Mouse (Mus musculus) midbrain, embryonic 15.5 days (tissue): Measurements from ENCODE around the gene Smug1. TPM values are rescaled to one million over a fixed set of nuclear protein-coding genes. Genes with fewer than 3 reads are reported as not detected.
A peak's percentile ranks its signal among the peaks of the same experiment; 100 is the strongest.

Experiments used
- ATAC-seq: fragments of 200-750 bp; cut with Nextera tagmentation; replicated peaks from 2 replicates; pipeline ENCODE4 v1.8.0; 2017; ENCODE audit warnings: moderate TSS enrichment
- H3K27ac ChIP-seq: fragments of 300-500 bp; sonication (generic); 2 replicates; pipeline ENCODE4 v1.5.1; 2015; ENCODE audit warnings: mild to moderate bottlenecking, inconsistent platforms
- H3K27me3 ChIP-seq: fragments of 300-500 bp; sonication (generic); replicated peaks from 2 replicates; pipeline ENCODE4 v1.6.1; 2015; ENCODE audit warnings: inconsistent platforms
- H3K36me3 ChIP-seq: fragments of 300-500 bp; sonication (generic); replicated peaks from 2 replicates; pipeline ENCODE4 v1.6.1; 2015; ENCODE audit warnings: inconsistent platforms
- H3K4me1 ChIP-seq: fragments of 300-500 bp; sonication (generic); 2 replicates; pipeline ENCODE4 v1.6.1; 2015; ENCODE audit warnings: inconsistent platforms
- H3K4me2 ChIP-seq: fragments of 300-500 bp; sonication (generic); 2 replicates; pipeline ENCODE4 v1.6.1; 2015; ENCODE audit warnings: inconsistent platforms, mild to moderate bottlenecking, moderate library complexity
- H3K4me3 ChIP-seq: fragments of 300-500 bp; sonication (generic); 2 replicates; pipeline ENCODE4 v1.5.1; 2015; ENCODE audit warnings: mild to moderate bottlenecking, inconsistent platforms
- H3K9ac ChIP-seq: fragments of 300-500 bp; sonication (generic); 2 replicates; pipeline ENCODE4 v1.6.1; 2015; ENCODE audit warnings: mild to moderate bottlenecking, inconsistent platforms
- H3K9me3 ChIP-seq: fragments of 300-500 bp; sonication (generic); 2 replicates; pipeline ENCODE4 v1.6.1; 2016; ENCODE audit warnings: inconsistent platforms
- WGBS: fragments of 180-500 bp; shearing (Covaris S2); methylation state at CpG from one replicate; pipeline ENCODE4 v1.1.7; 2015; ENCODE audit warnings: mixed read lengths; 5-methylcytosine and 5-hydroxymethylcytosine counted together
- polyA plus RNA-seq: library from polyadenylated mRNA; unstranded; fragments of >200 nt; fragmentation: Nextera tagmentation; extraction: Ambion mirVana; gene quantifications from 2 replicates; pipeline ENCODE4 v1.2.1, GENCODE M21; 2015

Gene Smug1
- polyA plus RNA-seq, 1 experiment from 2014 or later, result 24.2 TPM

- no peak overlapping the region for H3K27ac ChIP-seq
- WGBS, result 43% methylated on average over 2 of the region's 2 CpGs
- H3K36me3 ChIP-seq, result no peaks in the 10 kb centered on the region
Measured at GRCm38 (mm10) chr15:103112309-103112708, 54.6 kb downstream of the Smug1 start.

GRCm38 (mm10) chr15:103109940-103110339 is 57.0 kb downstream of the Smug1 start:
- no peak overlapping the region for H3K9ac ChIP-seq

More at GRCm38 (mm10) chr15:103112309-103112708, 54.6 kb downstream of the Smug1 start:
- Histone ChIP-seq H3K27me3 (peaks cover 29% of the 10 kb centered on the region), H3K9me3 (no peaks in the 10 kb centered on the region), H3K4me3 (no peak overlapping the region), H3K9ac (no peak overlapping the region), H3K4me2 (no peak overlapping the region), H3K4me1 (peaks cover 6% of the 10 kb centered on the region)
- no peak for ATAC-seq

GRCm38 (mm10) chr15:103108066-103108676 is 58.7 kb downstream of the Smug1 start:
- WGBS, result 53% methylated on average over 8 of the region's 8 CpGs
- no peaks in the 10 kb centered on the region for H3K9me3 ChIP-seq
- no peak overlapping the region for H3K4me2 ChIP-seq
- no peak overlapping the region for H3K9ac ChIP-seq
- H3K27ac ChIP-seq, result 0 out of 2 replicates have a peak overlapping the region, but pooled peaks have one; percentile 17
- no peak overlapping the region for H3K4me3 ChIP-seq
- peak; percentile 51; the same call in 1 of the 2 replicates for ATAC-seq
- no peaks in the 10 kb centered on the region for H3K36me3 ChIP-seq
- H3K4me1 ChIP-seq, result peaks cover 16% of the 10 kb centered on the region
- peaks cover 19% of the 10 kb centered on the region for H3K27me3 ChIP-seq

More at GRCm38 (mm10) chr15:103109940-103110339, 57.0 kb downstream of the Smug1 start:
- no peak overlapping the region for H3K27ac ChIP-seq
- ATAC-seq, result no peak
- H3K27me3 ChIP-seq, result peaks cover 10% of the 10 kb centered on the region
- H3K4me3 ChIP-seq, result no peak overlapping the region
- peaks cover 16% of the 10 kb centered on the region for H3K4me1 ChIP-seq
- no peaks in the 10 kb centered on the region for H3K9me3 ChIP-seq
- H3K36me3 ChIP-seq, result no peaks in the 10 kb centered on the region
- 22% methylated on average over 4 of the region's 4 CpGs for WGBS
- no peak overlapping the region for H3K4me2 ChIP-seq

GRCm38 (mm10) chr15:103106201-103106600 is 60.7 kb downstream of the Smug1 start:
- Histone ChIP-seq H3K36me3 (no peaks in the 10 kb centered on the region), H3K4me2 (no peak overlapping the region), H3K4me3 (no peak overlapping the region), H3K4me1 (peaks cover 30% of the 10 kb centered on the region), H3K9me3 (no peaks in the 10 kb centered on the region), H3K27ac (no peak overlapping the region), H3K9ac (no peak overlapping the region), H3K27me3 (peaks cover 37% of the 10 kb centered on the region)
- WGBS, result 0% methylated on average over 2 of the region's 2 CpGs
- ATAC-seq, result no peak

Other genes with a start within 250 kb of the Smug1 start
- not detected in 2 replicates for gene Hoxc13, start 246.0 kb downstream of the Smug1 start, polyA plus RNA-seq
- gene Hoxc12, start 230.3 kb downstream of the Smug1 start, polyA plus RNA-seq, result not detected in 2 replicates
- not detected in 2 replicates for gene Hoxc11, start 212.7 kb downstream of the Smug1 start, polyA plus RNA-seq
- gene Hoxc10, start 200.3 kb downstream of the Smug1 start, polyA plus RNA-seq, result not detected in 2 replicates
- 0.09 TPM in 1 of 2 replicates, not detected in the other for gene Hoxc5, start 199.6 kb downstream of the Smug1 start, polyA plus RNA-seq
- gene Hoxc9, start 190.7 kb downstream of the Smug1 start, polyA plus RNA-seq, result not detected in 2 replicates
- gene Hoxc8, start 176.5 kb downstream of the Smug1 start, polyA plus RNA-seq, result not detected in 2 replicates
- not detected in 2 replicates for gene Hoxc6, start 168.8 kb downstream of the Smug1 start, polyA plus RNA-seq
- 0.08 TPM in 1 of 2 replicates, not detected in the other for gene Hoxc4, start 148.2 kb downstream of the Smug1 start, polyA plus RNA-seq
- gene Cbx5, start 72.7 kb upstream of the Smug1 start, polyA plus RNA-seq, result 147 and 153 TPM in 2 replicates
- gene Hnrnpa1, start 73.3 kb upstream of the Smug1 start, polyA plus RNA-seq, result 669 and 721 TPM in 2 replicates
- 0.63 and 0.92 TPM in 2 replicates for gene Nfe2, start 91.3 kb upstream of the Smug1 start, polyA plus RNA-seq
- 197 and 203 TPM in 2 replicates for gene Copz1, start 105.6 kb upstream of the Smug1 start, polyA plus RNA-seq
- 0.31 and 0.34 TPM in 2 replicates for gene Gpr84, start 143.5 kb upstream of the Smug1 start, polyA plus RNA-seq
- 24.4 and 25.6 TPM in 2 replicates for gene Zfp385a, start 173.0 kb upstream of the Smug1 start, polyA plus RNA-seq
- gene Itga5, start 199.7 kb upstream of the Smug1 start, polyA plus RNA-seq, result 7.3 and 8.2 TPM in 2 replicates